Mouse (Mus musculus) small intestine, adult 2 months (tissue): Measurements from ENCODE around the gene Sugp2. TPM values are rescaled to one million over a fixed set of nuclear protein-coding genes. Genes with fewer than 3 reads are reported as not detected.
A peak's percentile ranks its signal among the peaks of the same experiment; 100 is the strongest.

ENCODE experiments used
- H3K27ac ChIP-seq: fragments of 200-500 bp; 2 replicates; pipeline ENCODE4 v1.5.1; 2012; ENCODE audit warnings: low read depth, low read length, control low read depth, inconsistent platforms; ENCODE audit not compliant: insufficient read depth
- H3K27me3 ChIP-seq: fragments of 200-500 bp; 2 replicates; pipeline ENCODE4 v1.6.1; 2012; ENCODE audit warnings: mild to moderate bottlenecking, moderate library complexity, low read length, inconsistent platforms; ENCODE audit not compliant: control insufficient read depth, insufficient read depth
- H3K36me3 ChIP-seq: fragments of 200-500 bp; 2 replicates; pipeline ENCODE4 v1.6.1; 2012; ENCODE audit warnings: mild to moderate bottlenecking, low read length, control low read depth, inconsistent platforms; ENCODE audit not compliant: control insufficient read depth, insufficient read depth
- H3K4me1 ChIP-seq: fragments of 200-500 bp; 2 replicates; pipeline ENCODE4 v1.6.1; 2012; ENCODE audit warnings: low read length, inconsistent platforms, mixed read lengths; ENCODE audit not compliant: control insufficient read depth, insufficient read depth, insufficient read length
- H3K4me3 ChIP-seq: fragments of 200-500 bp; 2 replicates; pipeline ENCODE4 v1.5.1; 2012; ENCODE audit warnings: low read depth, mild to moderate bottlenecking, control low read depth, inconsistent platforms, low read length, moderate library complexity
- CTCF ChIP-seq: fragments of 200-500 bp; IDR thresholded peaks from 2 replicates; pipeline ENCODE4 v1.5.1; 2012; ENCODE audit warnings: low read depth, mild to moderate bottlenecking, control low read depth, inconsistent platforms, low read length, moderate library complexity, mixed read lengths; ENCODE audit not compliant: insufficient replicate concordance, insufficient read length; ENCODE audit errors: extremely low read depth
- POLR2A ChIP-seq: fragments of 200-500 bp; IDR thresholded peaks from 2 replicates; pipeline ENCODE4 v1.6.1; 2012; ENCODE audit warnings: low read depth, mild to moderate bottlenecking, control low read depth, inconsistent platforms, low read length, moderate library complexity
- WGBS: fragments of 180-500 bp; shearing (Covaris S2); methylation state at CpG from one replicate; pipeline ENCODE4 v1.1.7; 2018; 5-methylcytosine and 5-hydroxymethylcytosine counted together
- polyA plus RNA-seq: library from polyadenylated mRNA; depleted of rRNA; stranded (reverse); fragments of >200 nt; gene quantifications from 2 replicates; pipeline ENCODE4 v1.2.3, GENCODE M21; 2012

Sugp2 gene
- polyA plus RNA-seq, 1 experiment, result 23.4 TPM

DNA sequence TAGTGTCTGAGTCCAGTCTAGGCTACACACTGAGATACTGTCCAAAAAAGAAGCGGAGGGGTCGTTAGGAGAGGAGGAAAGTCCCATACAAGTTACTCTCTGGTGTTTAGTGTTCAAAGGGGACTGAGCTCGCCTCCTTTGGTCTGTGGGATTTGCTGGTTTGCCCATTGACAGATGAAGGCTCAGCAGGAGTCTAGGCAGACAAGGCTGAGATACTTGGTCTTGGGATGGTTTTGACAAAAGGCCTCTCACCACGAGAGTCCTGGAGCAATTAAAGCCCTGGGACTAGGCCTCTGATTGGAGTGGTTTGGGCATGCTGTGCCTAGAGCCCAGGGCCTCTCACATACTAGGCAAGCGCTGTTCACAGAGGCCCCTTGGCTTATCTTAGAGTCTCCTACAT is 34.3 kb downstream of the Sugp2 start:
- 68% methylated on average over 5 of the region's 5 CpGs for WGBS
- no peak overlapping the region for H3K4me3 ChIP-seq
- H3K27me3 ChIP-seq, result no peaks in the 10 kb centered on the region
- peaks cover 6% of the 10 kb centered on the region; the same call in 1 of the 2 replicates for H3K36me3 ChIP-seq
- no peak for TF ChIP-seq POLR2A
- no peak for TF ChIP-seq CTCF
- no peak overlapping the region for H3K27ac ChIP-seq
- H3K4me1 ChIP-seq, result peaks cover 5% of the 10 kb centered on the region; the same call in 1 of the 2 replicates

GRCm38 (mm10) chr8:70268799-70269565 is 35.0 kb downstream of the Sugp2 start:
- peaks cover 6% of the 10 kb centered on the region; the same call in 1 of the 2 replicates for H3K4me1 ChIP-seq
- WGBS, result 42% methylated on average over 11 of the region's 11 CpGs
- H3K36me3 ChIP-seq, result 0 out of 2 replicates have a peak, but pooled peaks cover under 1% of the 10 kb centered on the region
- no peak overlapping the region for H3K4me3 ChIP-seq
- no peaks in the 10 kb centered on the region for H3K27me3 ChIP-seq
- H3K27ac ChIP-seq, result no peak overlapping the region
- no peak for TF ChIP-seq POLR2A
- TF ChIP-seq CTCF, result peak; percentile 28; the same call in 1 of the 2 replicates

GRCm38 (mm10) chr8:70272949-70273348 is 38.9 kb downstream of the Sugp2 start:
- H3K4me3 ChIP-seq, result no peak overlapping the region
- 28% methylated on average over 3 of the region's 3 CpGs for WGBS
- no peak for TF ChIP-seq CTCF
- no peak for TF ChIP-seq POLR2A
- H3K36me3 ChIP-seq, result no peaks in the 10 kb centered on the region
- H3K27me3 ChIP-seq, result no peaks in the 10 kb centered on the region
- H3K4me1 ChIP-seq, result peaks cover 6% of the 10 kb centered on the region; the same call in 1 of the 2 replicates
- H3K27ac ChIP-seq, result no peak overlapping the region

- Histone ChIP-seq H3K27ac (no peak overlapping the region), H3K4me1 (peaks cover 6% of the 10 kb centered on the region; the same call in 1 of the 2 replicates), H3K27me3 (no peaks in the 10 kb centered on the region), H3K36me3 (no peaks in the 10 kb centered on the region), H3K4me3 (no peak overlapping the region)
- TF ChIP-seq CTCF (no peak), POLR2A (no peak)
Observed at GRCm38 (mm10) chr8:70274350-70274749, 40.3 kb downstream of the Sugp2 start.

- no peaks in the 10 kb centered on the region for H3K27me3 ChIP-seq
- 81% methylated on average over 3 of the region's 3 CpGs for WGBS
Observed at GRCm38 (mm10) chr8:70276476-70276875, 42.5 kb downstream of the Sugp2 start.

DNA sequence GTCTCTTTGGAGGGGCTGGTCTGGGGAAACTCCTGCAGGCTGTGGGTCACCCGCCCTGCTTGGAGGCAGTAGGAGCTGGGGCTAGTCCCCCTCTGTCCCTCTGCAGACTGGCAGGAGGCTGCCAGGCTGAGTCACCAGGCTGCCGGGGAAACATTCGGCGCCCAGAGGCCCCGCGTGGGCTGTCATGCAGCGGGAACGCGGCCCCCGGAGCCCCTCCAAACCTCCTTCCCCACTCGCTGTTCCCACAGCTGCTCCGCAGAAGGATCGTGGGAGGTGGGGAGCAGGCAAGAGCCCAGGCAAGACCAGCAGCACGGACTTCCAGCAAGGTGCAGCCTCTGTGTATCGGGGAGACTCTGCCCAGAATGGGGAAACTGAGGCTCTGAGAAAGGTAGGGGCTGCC is 44.1 kb downstream of the Sugp2 start:
- TF ChIP-seq POLR2A (no peak), CTCF (no peak)
- H3K27ac ChIP-seq, result no peak overlapping the region
- H3K27me3 ChIP-seq, result peaks cover 4% of the 10 kb centered on the region; the same call in 1 of the 2 replicates
- H3K36me3 ChIP-seq, result no peaks in the 10 kb centered on the region
- WGBS, result 72% methylated on average over 15 of the region's 15 CpGs
- H3K4me3 ChIP-seq, result no peak overlapping the region
- H3K4me1 ChIP-seq, result peaks cover 2% of the 10 kb centered on the region; the same call in 1 of the 2 replicates

More at GRCm38 (mm10) chr8:70276476-70276875, 42.5 kb downstream of the Sugp2 start:
- Histone ChIP-seq H3K4me3 (no peak overlapping the region), H3K36me3 (no peaks in the 10 kb centered on the region), H3K27ac (no peak overlapping the region), H3K4me1 (peaks cover 6% of the 10 kb centered on the region; the same call in 1 of the 2 replicates)
- TF ChIP-seq POLR2A, result no peak
- TF ChIP-seq CTCF, result no peak

- Histone ChIP-seq H3K36me3 (no peaks in the 10 kb centered on the region), H3K4me3 (no peak overlapping the region), H3K4me1 (no peaks in the 10 kb centered on the region), H3K27ac (no peak overlapping the region), H3K27me3 (peaks cover 5% of the 10 kb centered on the region; the same call in 1 of the 2 replicates)
- no peak for TF ChIP-seq CTCF
- WGBS, result 62% methylated on average over 8 of the region's 8 CpGs
Observed at GRCm38 (mm10) chr8:70279266-70279665, 45.2 kb downstream of the Sugp2 start.
